Mouse (Mus musculus) brain, embryonic 14.5 days (tissue): ENCODE results near the gene Gstm4. TPM values are rescaled to one million over a fixed set of nuclear protein-coding genes. Genes with fewer than 3 reads are reported as not detected.
"Not testable (repeated sequence)": the region's sequence is repeated elsewhere in the genome, so short reads cannot be mapped to it uniquely, and the experiment has no call there.

ENCODE experiments used
- DNase-seq: peaks from one replicate; pipeline ENCODE4 v3.0.0-alpha.2; 2011; ENCODE audit warnings: low read depth
- CTCF ChIP-seq: fragments of 200-500 bp; IDR thresholded peaks from 2 replicates; pipeline ENCODE4 v1.5.1; 2012; ENCODE audit warnings: inconsistent platforms, mild to moderate bottlenecking, moderate library complexity, borderline replicate concordance; ENCODE audit not compliant: insufficient read depth, insufficient read length; ENCODE audit errors: extremely low read depth
- POLR2A ChIP-seq: fragments of 200-500 bp; IDR thresholded peaks from 2 replicates; pipeline ENCODE4 v1.6.1; 2012; ENCODE audit warnings: mild to moderate bottlenecking, inconsistent platforms, borderline replicate concordance; ENCODE audit not compliant: poor library complexity, insufficient read depth, insufficient read length, severe bottlenecking; ENCODE audit errors: extremely low read depth
- polyA plus RNA-seq: library from polyadenylated mRNA; depleted of rRNA; stranded (reverse); fragments of >200 nt; gene quantifications from 2 replicates; pipeline ENCODE4 v1.2.3, GENCODE M21; 2012

Gstm4 gene
- polyA plus RNA-seq, 1 experiment, result 13.2 TPM

DNA sequence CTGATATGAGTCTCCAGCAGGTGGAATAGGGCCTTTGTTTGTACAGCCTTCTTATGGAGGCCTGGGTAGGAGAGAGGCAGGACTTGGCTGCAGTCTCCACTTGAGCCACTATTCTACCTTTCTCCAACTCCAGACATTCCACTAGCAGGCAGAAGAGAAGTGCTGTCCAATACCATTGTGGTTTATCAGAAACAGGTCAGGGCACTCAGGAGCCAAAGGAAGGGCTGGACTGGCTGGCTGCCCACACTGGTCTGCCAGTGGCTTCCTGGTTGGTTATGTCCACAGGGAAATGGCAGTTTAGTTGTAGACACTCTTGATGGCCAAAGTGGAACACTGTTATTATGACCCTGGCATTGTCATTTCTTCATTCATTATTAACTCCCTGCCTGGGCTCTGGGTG is 12.6 kb downstream of the Gstm4 start:
- TF ChIP-seq CTCF, result no peak
- no peak for TF ChIP-seq POLR2A
- DNase-seq, result no peak

DNA sequence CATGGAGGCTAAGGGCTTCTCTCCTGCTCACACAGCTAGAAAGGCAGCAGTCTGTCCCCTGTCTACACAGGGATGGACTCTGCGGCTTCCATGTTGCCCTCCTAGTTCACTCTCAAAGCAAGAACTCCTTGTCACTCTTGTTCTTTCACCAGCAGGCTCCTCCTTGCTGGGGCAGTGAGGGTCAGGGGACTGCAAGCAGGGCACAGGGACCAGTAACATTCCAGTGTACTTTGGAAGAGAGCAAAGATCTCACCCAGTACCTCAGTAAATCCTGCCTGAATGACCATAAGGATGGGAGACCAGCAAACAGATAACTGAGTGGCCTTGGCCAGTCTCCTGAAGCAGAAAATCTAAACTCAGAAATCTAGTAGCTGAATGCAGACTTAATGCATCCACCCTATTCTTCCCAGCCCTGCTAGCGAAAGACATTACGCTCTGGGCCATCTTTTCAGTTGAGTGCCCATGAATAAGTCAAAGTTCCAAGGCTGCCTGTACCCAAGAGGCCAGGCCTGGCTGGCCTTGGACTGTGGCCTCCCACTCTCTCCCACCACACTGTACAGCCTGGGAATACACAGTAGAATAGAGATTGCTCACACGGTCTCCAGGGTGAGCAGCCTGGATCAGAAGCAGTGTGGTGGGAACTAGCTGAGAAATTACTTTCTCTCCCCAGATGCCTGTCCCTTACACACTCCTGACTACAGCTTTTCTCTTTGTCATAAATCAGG is 15.9 kb downstream of the Gstm4 start:
- TF ChIP-seq POLR2A (no peak), CTCF (no peak)
- DNase-seq, result no peak

DNA sequence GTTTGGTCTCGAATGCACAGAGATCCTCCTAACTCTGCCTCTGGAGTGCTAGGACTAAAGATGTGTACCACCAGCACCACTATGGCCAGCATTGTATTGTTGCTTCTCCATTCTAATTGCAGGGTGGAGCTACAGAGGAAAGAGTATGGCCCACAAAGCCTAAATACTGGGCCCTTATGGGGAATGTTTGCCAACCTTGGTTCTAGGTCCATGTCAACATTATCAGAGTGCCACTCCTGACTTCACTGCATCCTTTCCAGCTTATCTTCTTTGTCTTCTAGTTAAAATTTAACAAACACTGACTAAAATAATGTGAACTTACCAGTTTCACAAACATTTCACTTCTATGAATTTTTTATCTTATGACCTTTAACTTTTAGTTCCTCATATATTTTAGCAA is 18.1 kb downstream of the Gstm4 start:
- TF ChIP-seq POLR2A, result no peak
- TF ChIP-seq CTCF, result no peak
- no peak for DNase-seq

DNA sequence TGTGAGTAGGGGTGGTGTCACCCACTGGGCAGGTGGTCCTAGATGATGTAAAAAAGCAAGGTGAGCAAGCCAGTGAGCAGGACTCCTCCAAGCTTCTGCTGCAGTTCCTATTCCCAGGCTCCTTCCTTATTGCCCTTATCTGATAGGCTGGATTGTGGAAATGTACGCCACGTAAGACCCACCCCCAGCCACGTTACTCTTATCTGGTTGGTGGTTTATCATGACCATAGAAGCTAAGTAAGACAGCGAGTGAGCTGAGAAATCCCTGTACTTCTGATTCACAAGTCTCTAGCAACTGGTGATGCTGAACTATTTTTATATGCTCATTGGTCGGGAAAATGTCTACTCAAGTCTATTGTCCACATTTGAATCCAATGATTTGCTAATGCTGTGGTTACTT is 18.6 kb downstream of the Gstm4 start:
- DNase-seq, result no peak
- no peak for TF ChIP-seq POLR2A
- TF ChIP-seq CTCF, result no peak

DNA sequence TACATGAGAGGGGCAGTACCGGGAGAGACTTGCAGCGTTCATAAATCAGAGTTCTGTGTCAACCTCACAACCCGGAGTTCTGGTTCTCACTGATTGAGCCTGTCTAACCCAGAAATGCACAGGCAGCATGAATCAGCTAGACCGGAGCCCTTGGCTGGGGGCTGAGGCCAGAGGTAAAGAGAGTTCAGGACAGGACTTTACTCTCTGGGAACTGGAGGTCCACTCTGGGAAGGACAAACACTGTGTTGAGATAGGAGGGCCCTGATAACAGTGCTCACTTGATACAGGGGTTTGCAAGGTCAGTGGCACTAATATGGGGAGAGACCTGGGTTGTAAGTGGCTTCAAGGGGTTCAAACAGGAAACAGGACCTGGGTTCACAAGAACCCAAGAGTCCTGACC is 19.4 kb downstream of the Gstm4 start:
- no peak for DNase-seq
- no peak for TF ChIP-seq CTCF
- no peak for TF ChIP-seq POLR2A

DNA sequence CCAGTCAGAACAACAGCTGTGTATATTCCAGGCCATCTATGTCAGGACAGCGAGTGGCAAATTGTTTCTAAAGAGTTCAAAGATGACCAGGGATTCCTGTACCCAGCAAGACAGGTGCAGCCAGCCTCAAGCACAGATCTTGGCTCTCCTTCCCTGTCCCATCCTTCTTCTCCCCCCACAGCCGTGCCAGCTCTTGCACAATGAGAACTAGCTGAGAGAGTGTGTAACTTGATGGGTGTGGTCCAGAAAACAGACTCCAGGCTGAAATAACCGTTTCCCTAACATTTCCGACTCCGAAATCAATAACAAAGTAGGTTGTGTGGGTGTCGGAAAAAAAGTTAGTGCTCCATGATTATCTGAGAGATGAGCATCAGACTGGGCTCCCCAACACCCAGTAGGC is 22.0 kb downstream of the Gstm4 start:
- TF ChIP-seq CTCF, result no peak
- no peak for TF ChIP-seq POLR2A
- no peak for DNase-seq

DNA sequence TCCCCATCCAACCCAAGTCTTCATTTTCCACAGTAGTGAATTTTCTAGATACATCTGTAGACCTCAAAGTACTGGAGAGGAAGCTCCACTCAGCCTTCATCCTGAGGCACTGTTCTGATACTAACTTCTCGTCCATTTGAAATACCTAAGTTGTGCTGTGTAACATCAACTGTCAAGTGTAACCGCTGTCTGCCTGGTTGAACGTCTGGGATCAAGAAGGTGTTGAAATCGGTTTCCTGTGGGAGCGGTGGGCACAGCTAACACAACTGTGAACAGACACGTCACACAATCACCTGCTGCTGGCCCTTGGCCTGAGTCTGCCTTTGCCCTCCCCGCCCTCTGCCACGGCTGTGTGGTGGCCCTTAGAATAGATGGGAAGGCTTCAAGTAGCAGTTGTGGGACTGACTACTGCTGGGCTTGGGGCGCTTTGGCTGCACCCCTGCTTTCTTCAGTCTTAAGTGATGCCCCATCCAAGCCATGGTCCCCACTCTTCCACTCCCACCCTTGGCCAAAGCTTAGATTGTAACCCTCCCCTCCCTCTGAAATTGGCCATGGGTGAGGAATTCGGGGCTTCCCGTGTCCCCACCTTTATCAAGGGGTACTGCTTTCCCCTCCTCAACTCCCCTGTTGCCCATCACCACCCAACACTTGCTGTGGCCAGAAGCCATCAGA is 24.2 kb downstream of the Gstm4 start:
- not testable (repeated sequence) for DNase-seq

DNA sequence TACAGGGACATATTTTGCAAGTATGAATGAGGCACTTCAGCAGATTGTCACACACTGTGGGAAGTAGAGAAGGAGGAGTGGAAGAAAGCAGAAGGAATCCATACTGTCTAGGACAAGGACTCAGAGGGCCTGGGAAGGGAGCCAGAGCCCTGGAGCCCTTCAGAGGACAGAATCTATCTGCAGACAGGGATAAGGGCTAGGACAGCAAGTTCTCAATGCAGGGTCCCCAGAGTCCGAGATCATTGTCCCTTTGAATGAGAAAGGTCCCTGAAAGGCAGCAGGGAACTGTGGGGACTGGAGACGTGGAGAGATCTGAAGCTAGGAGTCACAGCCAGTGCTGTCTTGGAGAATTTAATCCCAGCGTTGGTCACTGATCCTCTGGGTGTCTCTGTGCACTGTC is 25.5 kb downstream of the Gstm4 start:
- not testable (repeated sequence) for DNase-seq

DNA sequence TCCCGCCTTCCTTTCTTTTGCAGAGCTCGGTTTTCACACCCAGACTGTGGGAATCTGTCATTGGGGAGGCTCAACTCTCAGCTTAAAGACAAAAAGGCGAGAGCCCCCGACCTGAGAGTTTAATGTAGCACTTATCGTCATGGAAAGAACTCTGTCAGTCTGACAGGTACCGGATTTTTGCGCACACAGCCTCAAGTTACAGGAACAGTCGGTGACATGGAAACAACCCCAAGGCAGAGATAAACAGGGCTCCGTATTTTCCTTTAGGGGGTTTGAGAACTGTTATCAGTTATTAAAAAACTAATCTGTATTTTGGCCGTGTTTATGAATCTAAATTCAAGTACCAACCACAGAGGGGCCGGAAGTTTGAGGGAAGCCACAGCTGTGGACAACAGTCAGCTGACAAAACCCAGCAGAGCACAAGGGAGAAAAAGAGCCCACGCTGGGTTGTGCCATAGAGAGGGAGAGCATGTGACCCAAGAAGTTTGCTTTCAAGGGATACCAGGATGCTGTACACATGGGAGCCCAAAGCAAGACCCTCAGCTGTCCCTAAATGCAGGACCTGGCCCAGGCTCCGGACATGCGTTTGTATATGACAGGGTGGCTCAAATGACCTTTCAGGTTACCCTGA is 26.4 kb downstream of the Gstm4 start:
- peak; percentile 9 for DNase-seq
- TF ChIP-seq CTCF, result no peak
- no peak for TF ChIP-seq POLR2A

DNA sequence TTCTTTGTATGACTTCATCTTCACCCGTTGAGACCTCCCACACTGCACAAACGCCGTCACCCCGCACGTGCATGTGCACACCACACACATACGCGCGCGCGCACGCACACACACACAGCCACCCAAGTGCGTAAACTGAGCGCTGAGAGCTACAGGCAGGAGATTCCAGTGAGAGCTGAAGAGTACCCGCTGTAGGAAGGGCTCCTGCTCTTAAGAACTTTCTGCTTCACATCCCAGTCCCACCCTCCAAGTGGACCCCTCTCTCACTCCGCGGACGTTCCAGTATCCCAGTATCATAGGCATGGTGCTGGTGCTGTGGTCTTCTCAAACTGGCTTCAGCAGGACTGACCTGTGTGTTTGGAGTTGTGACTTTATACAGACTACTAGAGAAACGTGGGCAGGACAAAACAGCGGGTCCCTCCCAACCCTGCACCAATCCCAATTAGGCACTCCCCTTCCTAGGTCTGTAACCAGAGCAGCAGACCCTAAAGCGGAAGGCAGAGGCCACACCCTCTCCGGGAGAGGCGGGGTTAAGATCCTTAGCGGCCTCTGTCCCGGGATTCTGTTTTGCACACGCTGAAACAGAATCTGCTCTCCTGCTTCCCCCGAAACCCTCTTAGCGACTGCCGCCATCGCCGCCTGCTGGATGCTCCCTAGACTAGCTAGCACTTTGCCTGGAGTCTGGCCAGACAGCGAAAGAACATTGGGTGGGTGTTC is 27.1 kb downstream of the Gstm4 start, which contains the start of gene Gstm1:
TSS of gene Gstm1 (minus strand) at position 501 of the 717 bp plus-strand sequence.
- TF ChIP-seq POLR2A, result no peak
- peak; percentile 93 for TF ChIP-seq CTCF
- DNase-seq, result peak; percentile 97

DNA sequence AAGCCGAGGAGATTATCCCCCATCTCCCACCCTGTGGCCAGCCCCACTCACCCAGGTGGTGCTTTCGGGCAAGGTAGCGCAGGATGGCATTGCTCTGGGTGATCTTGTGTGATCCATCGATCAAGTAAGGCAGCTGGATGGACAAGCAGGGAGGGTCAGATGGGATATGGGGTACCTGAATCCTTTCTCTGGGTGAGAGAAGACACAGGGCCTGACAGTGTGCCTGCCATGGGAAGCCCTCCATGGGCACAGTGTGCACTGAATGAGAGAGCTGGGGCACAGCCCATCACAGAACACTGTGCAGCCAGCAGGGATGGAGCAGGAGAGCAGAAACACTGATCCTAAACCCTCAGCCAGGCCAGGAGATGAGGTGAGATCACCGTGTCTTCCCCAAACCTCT is 28.2 kb downstream of the Gstm4 start:
- DNase-seq, result not testable (repeated sequence)

DNA sequence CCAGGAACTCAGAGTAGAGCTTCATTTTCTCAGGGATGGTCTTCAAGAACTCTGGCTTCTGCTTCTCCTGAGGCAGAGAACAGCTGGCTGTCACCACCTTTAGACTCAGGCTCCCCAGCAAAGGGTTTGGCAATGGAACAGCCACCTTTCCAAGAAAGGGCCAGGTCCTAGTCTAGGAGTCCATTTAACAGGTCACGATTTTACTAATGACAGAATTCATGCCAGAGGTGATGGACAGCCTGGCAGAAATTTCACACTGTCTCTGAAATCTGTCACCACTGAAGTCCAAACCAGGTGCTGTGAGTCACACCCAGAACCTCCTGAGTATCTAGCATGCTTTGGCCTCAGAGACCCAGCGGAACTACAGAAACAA is 29.7 kb downstream of the Gstm4 start:
- TF ChIP-seq POLR2A (no peak), CTCF (no peak)
- DNase-seq, result no peak
